Mouse (Mus musculus): ENCODE data around the gene Abca5.

Gene Abca5

GRCm38 (mm10) chr11:110257061-110257460, 80.5 kb downstream of the Abca5 start:
- in situ Hi-C loops (cut with MboI; ENCODE audit: low pct_unique_long_range_greater_than_20kb in 1 of 2, low sequenced_read_pairs in 2 of 2, unreplicated experiment in 1 of 2), result loop anchor here in 1 of 2 experiments (25.0 kb wide), 1 partner anchor 370 kb away; no protein-coding TSS in a partner anchor

- in situ Hi-C loops (cut with MboI; ENCODE audit: low pct_unique_long_range_greater_than_20kb in 1 of 2, low sequenced_read_pairs in 2 of 2, unreplicated experiment in 1 of 2), result loop anchor here in 1 of 2 experiments (25.0 kb wide), 1 partner anchor 365 kb away; no protein-coding TSS in a partner anchor
Observed at GRCm38 (mm10) chr11:110252256-110252655, 85.3 kb downstream of the Abca5 start.

GRCm38 (mm10) chr11:110251534-110251933, 86.0 kb downstream of the Abca5 start, which contains the start of gene Abca6:
Gene Abca6, minus strand, starts transcription at chr11:110251776.
- in situ Hi-C loops (cut with MboI; ENCODE audit: low pct_unique_long_range_greater_than_20kb in 1 of 2, low sequenced_read_pairs in 2 of 2, unreplicated experiment in 1 of 2), result loop anchor here in 1 of 2 experiments (25.0 kb wide), 1 partner anchor 364 kb away; no protein-coding TSS in a partner anchor

- in situ Hi-C loops (cut with MboI; ENCODE audit: low pct_unique_long_range_greater_than_20kb in 1 of 2, low sequenced_read_pairs in 2 of 2, unreplicated experiment in 1 of 2), result no loop called here
Observed at GRCm38 (mm10) chr11:110244730-110245129, 92.8 kb downstream of the Abca5 start.

- in situ Hi-C loops (cut with MboI; ENCODE audit: low pct_unique_long_range_greater_than_20kb in 1 of 2, low sequenced_read_pairs in 2 of 2, unreplicated experiment in 1 of 2), result no loop called here
Observed at GRCm38 (mm10) chr11:110237466-110237865, 100.0 kb downstream of the Abca5 start.

GRCm38 (mm10) chr11:110232975-110233374, 104.5 kb downstream of the Abca5 start:
- in situ Hi-C loops (cut with MboI; ENCODE audit: low pct_unique_long_range_greater_than_20kb in 1 of 2, low sequenced_read_pairs in 2 of 2, unreplicated experiment in 1 of 2), result no loop called here
